Mouse (Mus musculus): Measurements from ENCODE around the gene Cd3e.

GRCm38 (mm10) chr9:45030341-45030740, 20.9 kb upstream of the Cd3e start:
- no peak for TF ChIP-seq ZNF384 (IDR thresholded peaks at IDR 0.05; ENCODE audit: low read depth, low read length)
- no peak for TF ChIP-seq HCFC1 (IDR thresholded peaks at IDR 0.05; ENCODE audit: borderline replicate concordance, insufficient read depth, low read length)
